Mouse (Mus musculus): ENCODE results near the gene Kat6b. TPM values are rescaled to one million over a fixed set of nuclear protein-coding genes. Genes with fewer than 3 reads are reported as not detected.

Kat6b gene
- polyA plus RNA-seq, 1 experiment from 2014 or later: 33.7 TPM

- H3K27me3 ChIP-seq (ENCODE audit: control insufficient read depth, insufficient read depth, low read length): no peaks in the 10 kb centered on the region
- H3K27ac ChIP-seq (ENCODE audit: low read depth, low read length): peak overlapping the region; percentile 6; the same call in 1 of the 2 replicates
- H3K36me3 ChIP-seq (ENCODE audit: control insufficient read depth, insufficient read depth, low read length): no peaks in the 10 kb centered on the region
- 57% methylated on average over 3 of the region's 3 CpGs for WGBS
- H3K9ac ChIP-seq (replicated peaks; ENCODE audit: low read depth, low read length): no peak overlapping the region
- no peak overlapping the region for H3K4me3 ChIP-seq (ENCODE audit: low read depth, low read length)
- ATAC-seq (ENCODE audit: low read depth): no peak
- peaks cover 16% of the 10 kb centered on the region; the same call in 1 of the 2 replicates for H3K4me1 ChIP-seq (ENCODE audit: control insufficient read depth, insufficient read depth, low read length)
- H3K4me2 ChIP-seq (ENCODE audit: low read depth, low read length): no peak overlapping the region
- no peaks in the 10 kb centered on the region for H3K9me3 ChIP-seq (ENCODE audit: control insufficient read depth, low read length)
These were observed 42.7 kb downstream of the Kat6b start for GRCm38 (mm10) chr14:21523851-21524441.

- WGBS: 54% methylated on average over 4 of the region's 4 CpGs
- ATAC-seq (ENCODE audit: low read depth): no peak
- H3K4me1 ChIP-seq (ENCODE audit: control insufficient read depth, insufficient read depth, low read length): peaks cover 16% of the 10 kb centered on the region; the same call in 1 of the 2 replicates
These were observed 44.4 kb downstream of the Kat6b start for GRCm38 (mm10) chr14:21525674-21526073.

GRCm38 (mm10) chr14:21533566-21533965 is 52.3 kb downstream of the Kat6b start:
- WGBS: 45% methylated on average over 4 of the region's 4 CpGs
- no peaks in the 10 kb centered on the region for H3K36me3 ChIP-seq (ENCODE audit: control insufficient read depth, insufficient read depth, low read length)
- no peak for ATAC-seq (ENCODE audit: low read depth)
- H3K4me3 ChIP-seq (ENCODE audit: low read depth, low read length): no peak overlapping the region
- no peaks in the 10 kb centered on the region for H3K9me3 ChIP-seq (ENCODE audit: control insufficient read depth, low read length)
- H3K27me3 ChIP-seq (ENCODE audit: control insufficient read depth, insufficient read depth, low read length): no peaks in the 10 kb centered on the region
- no peak overlapping the region for H3K4me2 ChIP-seq (ENCODE audit: low read depth, low read length)
- no peak overlapping the region for H3K9ac ChIP-seq (replicated peaks; ENCODE audit: low read depth, low read length)
- H3K4me1 ChIP-seq (ENCODE audit: control insufficient read depth, insufficient read depth, low read length): peaks cover 20% of the 10 kb centered on the region
- H3K27ac ChIP-seq (ENCODE audit: low read depth, low read length): no peak overlapping the region

More at GRCm38 (mm10) chr14:21525674-21526073, 44.4 kb downstream of the Kat6b start:
- Histone ChIP-seq H3K4me3 (ENCODE audit: low read depth, low read length) (no peak overlapping the region), H3K9me3 (ENCODE audit: control insufficient read depth, low read length) (no peaks in the 10 kb centered on the region), H3K36me3 (ENCODE audit: control insufficient read depth, insufficient read depth, low read length) (no peaks in the 10 kb centered on the region), H3K9ac (replicated peaks; ENCODE audit: low read depth, low read length) (no peak overlapping the region), H3K27ac (ENCODE audit: low read depth, low read length) (no peak overlapping the region), H3K27me3 (ENCODE audit: control insufficient read depth, insufficient read depth, low read length) (no peaks in the 10 kb centered on the region), H3K4me2 (ENCODE audit: low read depth, low read length) (no peak overlapping the region)

- no peak overlapping the region for H3K9ac ChIP-seq (replicated peaks; ENCODE audit: low read depth, low read length)
- ATAC-seq (ENCODE audit: low read depth): no peak
- H3K4me3 ChIP-seq (ENCODE audit: low read depth, low read length): no peak overlapping the region
- H3K4me2 ChIP-seq (ENCODE audit: low read depth, low read length): no peak overlapping the region
- peaks cover 20% of the 10 kb centered on the region for H3K4me1 ChIP-seq (ENCODE audit: control insufficient read depth, insufficient read depth, low read length)
- H3K27me3 ChIP-seq (ENCODE audit: control insufficient read depth, insufficient read depth, low read length): no peaks in the 10 kb centered on the region
- no peaks in the 10 kb centered on the region for H3K9me3 ChIP-seq (ENCODE audit: control insufficient read depth, low read length)
- 65% methylated on average over 2 of the region's 2 CpGs for WGBS
- H3K36me3 ChIP-seq (ENCODE audit: control insufficient read depth, insufficient read depth, low read length): no peaks in the 10 kb centered on the region
- no peak overlapping the region for H3K27ac ChIP-seq (ENCODE audit: low read depth, low read length)
These were observed 52.8 kb downstream of the Kat6b start for GRCm38 (mm10) chr14:21534066-21534465.

GRCm38 (mm10) chr14:21534542-21535272 is 53.5 kb downstream of the Kat6b start:
- Histone ChIP-seq H3K4me2 (ENCODE audit: low read depth, low read length) (no peak overlapping the region), H3K4me1 (ENCODE audit: control insufficient read depth, insufficient read depth, low read length) (peaks cover 20% of the 10 kb centered on the region), H3K27me3 (ENCODE audit: control insufficient read depth, insufficient read depth, low read length) (no peaks in the 10 kb centered on the region), H3K4me3 (ENCODE audit: low read depth, low read length) (no peak overlapping the region), H3K36me3 (ENCODE audit: control insufficient read depth, insufficient read depth, low read length) (no peaks in the 10 kb centered on the region), H3K27ac (ENCODE audit: low read depth, low read length) (no peak overlapping the region), H3K9ac (replicated peaks; ENCODE audit: low read depth, low read length) (no peak overlapping the region), H3K9me3 (ENCODE audit: control insufficient read depth, low read length) (no peaks in the 10 kb centered on the region)
- WGBS: 52% methylated on average over 11 of the region's 11 CpGs
- ATAC-seq (ENCODE audit: low read depth): no peak

GRCm38 (mm10) chr14:21536485-21537181 is 55.4 kb downstream of the Kat6b start:
- Histone ChIP-seq H3K27me3 (ENCODE audit: control insufficient read depth, insufficient read depth, low read length) (no peaks in the 10 kb centered on the region), H3K27ac (ENCODE audit: low read depth, low read length) (no peak overlapping the region), H3K9ac (replicated peaks; ENCODE audit: low read depth, low read length) (no peak overlapping the region), H3K4me2 (ENCODE audit: low read depth, low read length) (no peak overlapping the region), H3K36me3 (ENCODE audit: control insufficient read depth, insufficient read depth, low read length) (no peaks in the 10 kb centered on the region), H3K4me3 (ENCODE audit: low read depth, low read length) (no peak overlapping the region), H3K9me3 (ENCODE audit: control insufficient read depth, low read length) (no peaks in the 10 kb centered on the region), H3K4me1 (ENCODE audit: control insufficient read depth, insufficient read depth, low read length) (peaks cover 20% of the 10 kb centered on the region)
- WGBS: 83% methylated on average over 11 of the region's 11 CpGs
- ATAC-seq (ENCODE audit: low read depth): no peak

GRCm38 (mm10) chr14:21537838-21538237 is 56.6 kb downstream of the Kat6b start:
- 88% methylated on average over 3 of the region's 3 CpGs for WGBS

GRCm38 (mm10) chr14:21539731-21540130 is 58.5 kb downstream of the Kat6b start:
- peaks cover 3% of the 10 kb centered on the region for H3K4me1 ChIP-seq (ENCODE audit: control insufficient read depth, insufficient read depth, low read length)
- no peak overlapping the region for H3K4me2 ChIP-seq (ENCODE audit: low read depth, low read length)
- H3K4me3 ChIP-seq (ENCODE audit: low read depth, low read length): no peak overlapping the region
- no peak overlapping the region for H3K27ac ChIP-seq (ENCODE audit: low read depth, low read length)
- no peaks in the 10 kb centered on the region for H3K9me3 ChIP-seq (ENCODE audit: control insufficient read depth, low read length)
- no peaks in the 10 kb centered on the region for H3K27me3 ChIP-seq (ENCODE audit: control insufficient read depth, insufficient read depth, low read length)
- 96% methylated on average over 3 of the region's 3 CpGs for WGBS
- H3K36me3 ChIP-seq (ENCODE audit: control insufficient read depth, insufficient read depth, low read length): no peaks in the 10 kb centered on the region
- ATAC-seq (ENCODE audit: low read depth): no peak
- H3K9ac ChIP-seq (replicated peaks; ENCODE audit: low read depth, low read length): no peak overlapping the region

More at GRCm38 (mm10) chr14:21537838-21538237, 56.6 kb downstream of the Kat6b start:
- H3K4me3 ChIP-seq (ENCODE audit: low read depth, low read length): no peak overlapping the region
- ATAC-seq (ENCODE audit: low read depth): no peak
- no peaks in the 10 kb centered on the region for H3K36me3 ChIP-seq (ENCODE audit: control insufficient read depth, insufficient read depth, low read length)
- H3K9ac ChIP-seq (replicated peaks; ENCODE audit: low read depth, low read length): no peak overlapping the region
- no peaks in the 10 kb centered on the region for H3K27me3 ChIP-seq (ENCODE audit: control insufficient read depth, insufficient read depth, low read length)
- H3K9me3 ChIP-seq (ENCODE audit: control insufficient read depth, low read length): no peaks in the 10 kb centered on the region
- H3K27ac ChIP-seq (ENCODE audit: low read depth, low read length): no peak overlapping the region
- no peak overlapping the region for H3K4me2 ChIP-seq (ENCODE audit: low read depth, low read length)
- peaks cover 18% of the 10 kb centered on the region for H3K4me1 ChIP-seq (ENCODE audit: control insufficient read depth, insufficient read depth, low read length)

GRCm38 (mm10) chr14:21540361-21540760 is 59.1 kb downstream of the Kat6b start:
- H3K4me2 ChIP-seq (ENCODE audit: low read depth, low read length): no peak overlapping the region
- 72% methylated on average over 3 of the region's 3 CpGs for WGBS
- ATAC-seq (ENCODE audit: low read depth): no peak
- H3K36me3 ChIP-seq (ENCODE audit: control insufficient read depth, insufficient read depth, low read length): no peaks in the 10 kb centered on the region
- H3K4me1 ChIP-seq (ENCODE audit: control insufficient read depth, insufficient read depth, low read length): peaks cover 4% of the 10 kb centered on the region
- H3K9ac ChIP-seq (replicated peaks; ENCODE audit: low read depth, low read length): no peak overlapping the region
- no peak overlapping the region for H3K27ac ChIP-seq (ENCODE audit: low read depth, low read length)
- H3K4me3 ChIP-seq (ENCODE audit: low read depth, low read length): no peak overlapping the region
- no peaks in the 10 kb centered on the region for H3K9me3 ChIP-seq (ENCODE audit: control insufficient read depth, low read length)
- no peaks in the 10 kb centered on the region for H3K27me3 ChIP-seq (ENCODE audit: control insufficient read depth, insufficient read depth, low read length)

Data from neural tube, embryonic 14.5 days (tissue).